Mouse (Mus musculus) lung, embryonic 14.5 days (tissue): ENCODE data around the gene 2210407C18Rik. TPM values are rescaled to one million over a fixed set of nuclear protein-coding genes. Genes with fewer than 3 reads are reported as not detected.

Source experiments
- ATAC-seq: fragments of 200-750 bp; cut with Nextera tagmentation; 2 replicates; pipeline ENCODE4 v1.8.0; 2017; ENCODE audit warnings: mild to moderate bottlenecking, moderate TSS enrichment, moderate library complexity; ENCODE audit not compliant: insufficient read depth
- DNase-seq: peaks from one replicate; pipeline ENCODE4 v3.0.0-alpha.2; 2015
- H3K27ac ChIP-seq: fragments of 300-500 bp; sonication (generic); 2 replicates; pipeline ENCODE4 v1.5.1; 2014; ENCODE audit warnings: low read depth, mild to moderate bottlenecking, moderate library complexity
- H3K27me3 ChIP-seq: fragments of 300-500 bp; sonication (generic); 2 replicates; pipeline ENCODE4 v1.6.1; 2014; ENCODE audit warnings: low read length, control low read depth; ENCODE audit not compliant: insufficient read depth
- H3K36me3 ChIP-seq: fragments of 300-500 bp; sonication (generic); 2 replicates; pipeline ENCODE4 v1.6.1; 2014; ENCODE audit warnings: control low read depth; ENCODE audit not compliant: insufficient read depth
- H3K4me1 ChIP-seq: fragments of 300-500 bp; sonication (generic); 2 replicates; pipeline ENCODE4 v1.6.1; 2014; ENCODE audit warnings: antibody characterized with exemption, control low read depth; ENCODE audit not compliant: insufficient read depth
- H3K4me2 ChIP-seq: fragments of 300-500 bp; sonication (generic); 2 replicates; pipeline ENCODE4 v1.6.1; 2014; ENCODE audit warnings: mild to moderate bottlenecking
- H3K4me3 ChIP-seq: fragments of 300-500 bp; sonication (generic); 2 replicates; pipeline ENCODE4 v1.5.1; 2014; ENCODE audit warnings: low read depth, low read length
- H3K9ac ChIP-seq: fragments of 300-500 bp; sonication (generic); 2 replicates; pipeline ENCODE4 v1.6.1; 2014
- H3K9me3 ChIP-seq: fragments of 300-500 bp; sonication (generic); 2 replicates; pipeline ENCODE4 v1.6.1; 2016; ENCODE audit warnings: low read depth, low read length, control low read depth
- CTCF ChIP-seq: IDR thresholded peaks from 2 replicates; pipeline ENCODE4 v1.5.1; 2016; ENCODE audit warnings: antibody characterized with exemption, low read depth
- WGBS: fragments of 180-500 bp; shearing (Covaris S2); extraction: QIAGEN DNeasy Blood & Tissue Kit; methylation state at CpG from one replicate; pipeline ENCODE4 v1.1.7; 2014; 5-methylcytosine and 5-hydroxymethylcytosine counted together
- polyA plus RNA-seq: library from polyadenylated mRNA; unstranded; fragments of >200 nt; fragmentation: Nextera tagmentation; extraction: Ambion mirVana; gene quantifications from 2 replicates; pipeline ENCODE4 v1.2.1, GENCODE M21; 2014

Gene 2210407C18Rik
- polyA plus RNA-seq, 1 experiment from 2014 or later = not detected

DNA sequence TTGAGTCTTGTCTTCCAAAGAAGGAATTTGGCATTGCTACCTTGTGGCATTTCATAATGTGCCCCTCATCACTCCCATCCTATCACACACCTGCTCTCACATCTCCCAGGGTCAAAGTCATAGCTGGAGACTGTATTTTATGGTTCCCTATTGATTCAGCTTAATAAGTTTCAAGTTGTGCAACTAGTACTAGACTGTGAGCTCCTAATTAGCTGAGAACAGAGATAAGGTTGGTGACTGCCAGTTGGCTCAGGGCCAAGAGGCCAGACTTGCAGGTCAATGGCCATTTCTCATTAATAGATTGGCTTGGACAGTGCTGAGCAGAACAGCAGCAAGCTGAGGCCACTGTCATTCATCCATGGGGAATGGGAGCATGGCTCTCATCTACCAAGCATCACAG lies 1.3 kb downstream of the 2210407C18Rik start:
- DNase-seq (peak; percentile 34), ATAC-seq (no peak)
- Histone ChIP-seq H3K36me3 (no peaks in the 10 kb centered on the region), H3K27ac (no peak overlapping the region), H3K9me3 (no peaks in the 10 kb centered on the region), H3K4me1 (no peaks in the 10 kb centered on the region), H3K27me3 (no peaks in the 10 kb centered on the region), H3K4me2 (no peak overlapping the region), H3K9ac (no peak overlapping the region), H3K4me3 (no peak overlapping the region)
- TF ChIP-seq CTCF = no peak

DNA sequence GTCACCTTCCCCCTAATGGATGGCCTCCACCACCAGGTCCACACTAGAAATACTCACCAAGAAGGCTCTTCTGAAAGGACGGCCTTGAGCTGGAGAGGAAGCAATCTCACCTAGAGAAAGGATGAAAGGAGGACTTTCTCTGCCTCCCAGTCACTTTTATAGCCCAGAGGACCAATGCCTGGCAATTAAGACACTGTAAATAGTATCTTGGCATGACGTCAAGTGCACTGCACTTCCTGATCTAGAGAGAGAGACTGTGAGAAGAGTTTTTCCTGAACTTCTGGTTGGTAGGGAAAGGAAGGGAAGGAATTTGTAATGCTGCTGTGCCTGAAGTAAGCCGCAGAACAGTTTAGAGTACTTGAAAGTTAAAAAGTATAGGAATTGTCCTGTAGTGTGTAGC lies 2.5 kb downstream of the 2210407C18Rik start:
- H3K4me3 ChIP-seq = no peak overlapping the region
- no peak overlapping the region for H3K27ac ChIP-seq
- DNase-seq (peak; percentile 18), ATAC-seq (no peak)
- no peaks in the 10 kb centered on the region for H3K27me3 ChIP-seq
- TF ChIP-seq CTCF = no peak
- H3K4me1 ChIP-seq = no peaks in the 10 kb centered on the region
- WGBS = 59% methylated on average over 3 of the region's 3 CpGs
- no peak overlapping the region for H3K4me2 ChIP-seq
- H3K9ac ChIP-seq = no peak overlapping the region
- no peaks in the 10 kb centered on the region for H3K36me3 ChIP-seq
- H3K9me3 ChIP-seq = no peaks in the 10 kb centered on the region

DNA sequence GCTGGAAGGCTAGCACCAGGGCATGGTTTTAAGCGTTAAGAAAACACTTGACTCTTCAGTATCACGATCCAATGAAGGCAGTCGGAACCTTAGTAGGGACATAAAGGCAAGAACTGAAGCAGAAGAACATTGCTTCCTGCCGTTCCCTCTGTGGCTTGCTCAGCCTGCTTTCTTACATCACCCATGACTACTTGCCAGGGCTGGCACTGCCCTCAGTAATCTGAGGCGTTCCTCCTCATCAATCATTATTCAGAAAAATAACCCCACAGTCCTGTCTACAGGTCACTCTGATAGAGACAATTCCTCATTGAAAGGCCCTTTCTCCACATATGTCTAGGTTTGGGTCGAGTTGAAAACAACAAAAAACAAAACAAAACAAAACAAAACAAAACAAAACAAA lies 8.8 kb downstream of the 2210407C18Rik start:
- DNase-seq = no peak
- Histone ChIP-seq H3K9me3 (no peaks in the 10 kb centered on the region), H3K9ac (no peak overlapping the region), H3K36me3 (no peaks in the 10 kb centered on the region), H3K4me1 (no peaks in the 10 kb centered on the region), H3K4me3 (no peak overlapping the region), H3K27ac (no peak overlapping the region), H3K4me2 (no peak overlapping the region), H3K27me3 (no peaks in the 10 kb centered on the region)
- WGBS = 74% methylated on average over 6 of the region's 6 CpGs
- ATAC-seq = no peak
- TF ChIP-seq CTCF = no peak

DNA sequence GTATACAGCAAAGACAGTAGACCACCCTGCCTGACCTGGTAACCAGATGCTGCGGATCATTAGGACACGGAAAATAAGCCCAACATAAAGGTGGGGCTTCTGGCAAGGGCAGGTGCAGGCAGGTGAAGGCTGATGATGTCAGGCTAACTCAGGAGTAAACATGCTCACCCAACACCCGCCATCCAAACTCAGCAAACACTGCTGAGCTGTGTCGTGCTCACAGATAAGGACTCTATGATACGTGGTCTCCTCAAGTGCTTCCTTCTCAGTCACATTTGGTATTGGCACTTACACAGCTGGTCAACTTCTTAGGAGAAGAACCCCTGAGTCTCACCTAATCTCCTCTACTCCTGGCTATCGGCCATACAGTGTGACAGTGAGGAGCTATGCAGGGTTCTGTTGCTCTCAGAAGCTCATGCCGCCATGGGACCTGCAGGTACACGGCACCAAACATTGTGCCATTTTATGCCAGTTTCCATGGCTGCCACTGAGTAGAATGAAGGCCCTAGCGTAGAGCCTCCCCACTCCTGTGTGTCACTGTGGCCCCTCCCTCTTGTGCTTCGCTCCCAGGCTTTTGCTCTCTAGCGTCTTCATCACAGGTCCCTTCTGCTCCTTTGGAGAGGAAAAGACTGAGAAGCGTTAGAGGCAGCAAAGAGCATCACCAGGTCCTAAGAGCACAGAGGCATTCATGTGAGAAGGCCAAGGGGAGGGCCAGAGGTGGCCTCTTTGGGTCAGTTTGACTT lies 9.5 kb downstream of the 2210407C18Rik start:
- no peak for TF ChIP-seq CTCF
- ATAC-seq = no peak
- Histone ChIP-seq H3K36me3 (no peaks in the 10 kb centered on the region), H3K4me2 (no peak overlapping the region), H3K4me3 (no peak overlapping the region), H3K4me1 (no peaks in the 10 kb centered on the region), H3K27ac (no peak overlapping the region), H3K27me3 (no peaks in the 10 kb centered on the region), H3K9me3 (no peaks in the 10 kb centered on the region), H3K9ac (no peak overlapping the region)
- WGBS = 72% methylated on average over 12 of the region's 12 CpGs
- DNase-seq = no peak

DNA sequence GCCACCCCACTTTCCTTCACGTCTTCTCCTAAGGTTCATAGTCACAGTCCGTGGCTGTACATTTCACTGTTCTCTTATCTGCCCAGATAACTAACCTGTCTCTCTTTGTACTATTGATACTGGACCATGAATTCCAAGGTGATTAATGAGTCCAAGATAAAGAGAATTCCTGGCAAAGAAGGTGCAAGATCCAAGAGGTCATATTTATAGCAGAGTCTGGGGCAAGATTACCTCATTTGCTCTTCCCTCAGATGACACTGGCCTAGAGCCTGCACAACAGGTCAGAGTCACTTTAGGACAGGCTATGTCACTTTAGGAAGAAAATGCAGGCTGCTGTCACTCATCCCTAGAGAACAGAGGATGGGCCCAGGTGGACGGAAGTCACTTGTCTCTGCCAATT lies 10.6 kb downstream of the 2210407C18Rik start:
- no peaks in the 10 kb centered on the region for H3K4me1 ChIP-seq
- no peaks in the 10 kb centered on the region for H3K9me3 ChIP-seq
- H3K4me3 ChIP-seq = no peak overlapping the region
- ATAC-seq (no peak), DNase-seq (no peak)
- no peak overlapping the region for H3K4me2 ChIP-seq
- no peaks in the 10 kb centered on the region for H3K36me3 ChIP-seq
- no peak overlapping the region for H3K27ac ChIP-seq
- H3K27me3 ChIP-seq = no peaks in the 10 kb centered on the region
- WGBS = 42% methylated on average over 3 of the region's 3 CpGs
- no peak overlapping the region for H3K9ac ChIP-seq
- TF ChIP-seq CTCF = no peak

DNA sequence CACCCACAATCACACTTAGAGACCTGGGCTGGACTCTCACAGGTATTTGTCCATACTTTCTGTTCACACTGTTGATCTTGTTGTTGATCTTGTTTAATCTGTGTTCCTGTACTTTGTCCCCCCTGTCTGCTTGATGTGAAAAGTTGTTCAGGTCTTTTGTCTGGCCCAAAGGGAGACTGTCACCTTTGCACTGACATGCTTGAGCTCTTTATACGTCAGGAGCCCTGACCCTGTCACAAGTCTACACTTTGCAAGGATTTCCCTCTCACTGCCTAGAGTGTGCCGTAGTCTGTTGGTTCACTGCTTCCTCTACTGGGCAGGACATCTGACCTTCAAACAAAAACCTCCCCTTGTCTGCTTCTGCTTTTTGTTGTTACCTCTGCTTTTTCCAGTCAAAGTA lies 11.2 kb downstream of the 2210407C18Rik start:
- 25% methylated on average over 2 of the region's 2 CpGs for WGBS
- TF ChIP-seq CTCF = no peak
- H3K4me2 ChIP-seq = no peak overlapping the region
- ATAC-seq (no peak), DNase-seq (no peak)
- H3K9me3 ChIP-seq = no peaks in the 10 kb centered on the region
- no peak overlapping the region for H3K4me3 ChIP-seq
- no peak overlapping the region for H3K27ac ChIP-seq
- no peaks in the 10 kb centered on the region for H3K4me1 ChIP-seq
- no peaks in the 10 kb centered on the region for H3K36me3 ChIP-seq
- H3K27me3 ChIP-seq = no peaks in the 10 kb centered on the region
- H3K9ac ChIP-seq = no peak overlapping the region

DNA sequence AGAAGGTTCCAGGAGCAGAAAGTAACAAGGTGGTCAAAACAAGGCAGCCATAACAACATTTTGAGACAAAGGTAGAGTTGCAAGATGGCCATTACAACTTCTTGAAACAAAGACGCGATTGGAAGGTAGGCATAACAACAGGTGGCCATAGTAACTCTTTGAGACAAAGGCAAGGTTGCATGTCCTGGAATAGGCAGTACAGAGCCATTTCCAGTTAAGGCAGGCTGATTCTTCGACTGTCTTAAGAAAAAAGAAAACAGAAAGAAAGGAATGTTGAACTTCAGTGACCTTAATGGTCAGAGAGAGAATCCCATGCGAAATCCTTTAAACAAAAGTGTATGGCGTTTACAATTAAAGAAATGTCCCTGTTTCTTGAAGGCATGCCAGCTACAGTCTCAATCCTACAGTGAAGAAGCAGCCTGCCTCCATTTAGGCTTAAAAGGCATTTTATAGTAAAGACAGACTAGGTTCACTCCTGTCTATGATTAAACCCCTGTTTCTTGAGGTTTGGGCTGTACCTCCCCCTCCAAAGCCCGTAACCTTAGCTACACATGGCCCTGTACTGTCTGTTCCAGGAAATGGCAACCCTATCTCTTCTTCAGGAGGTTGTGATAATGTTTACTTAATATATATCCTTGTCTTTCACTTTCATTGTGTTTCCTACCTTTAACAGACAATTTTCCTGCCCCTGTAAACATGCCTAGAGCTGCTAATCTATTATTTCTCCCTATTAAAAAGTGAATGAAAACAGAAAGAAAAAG lies 12.9 kb downstream of the 2210407C18Rik start:
- no peak for ATAC-seq
- Histone ChIP-seq H3K4me2 (no peak overlapping the region), H3K4me1 (no peaks in the 10 kb centered on the region), H3K9me3 (no peaks in the 10 kb centered on the region), H3K36me3 (no peaks in the 10 kb centered on the region), H3K4me3 (no peak overlapping the region), H3K27ac (no peak overlapping the region), H3K9ac (no peak overlapping the region), H3K27me3 (no peaks in the 10 kb centered on the region)
- no peak for TF ChIP-seq CTCF
- WGBS = 59% methylated on average over 6 of the region's 6 CpGs
- DNase-seq = no peak
